22 mouse cellular contexts compared by ENCODE assay signal in the genomic region with DNA sequence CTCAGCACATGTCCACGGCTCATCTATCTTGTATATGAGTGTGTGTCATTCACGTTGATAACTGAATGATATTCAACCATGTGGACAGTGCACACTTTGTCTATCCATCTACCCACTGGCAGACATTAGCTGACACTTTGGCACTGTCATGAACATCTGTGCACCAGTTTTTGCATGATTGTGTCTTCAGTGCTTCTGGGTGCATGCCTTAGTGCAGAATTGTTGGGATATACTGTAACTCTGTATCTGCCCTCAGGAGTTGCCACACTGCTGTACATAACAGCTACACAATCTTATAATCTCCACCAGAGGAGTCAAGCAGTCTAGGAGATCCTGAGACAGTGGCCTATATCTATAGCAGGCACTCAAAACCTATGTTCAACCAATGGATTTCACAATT. TPM values are rescaled to one million over a fixed set of nuclear protein-coding genes. Genes with fewer than 3 reads are reported as not detected.
A peak's percentile ranks its signal among the peaks of the same experiment; 100 is the strongest.
DNase-seq lines count a peak whose midpoint lies in the region; ATAC-seq and TF ChIP-seq lines count a peak whose summit lies in the region.
"Had no signal": no experiment of that assay in that cellular context is flagged by ENCODE, and none has a peak within 500 bp of the region (broad histone marks: within the 10 kb centered on the region; RNA-seq: fewer than 3 reads in every experiment).

No protein-coding gene starts in this region.

- DNase-seq in heart, adult 11 months = peak; percentile 70
- DNase-seq in heart, postnatal 14 days = no peak
- DNase-seq in liver, embryonic 14.5 days (ENCODE audit: low read depth in 3 of 3, low spot score in 3 of 3) = no peak
- DNase-seq in liver (no peak), MEL (ENCODE audit: low read depth, low spot score) (no peak)
- no peak for DNase-seq in right cerebral cortex, postnatal 36 days (ENCODE audit: low spot score in 2 of 2)
- no peak for DNase-seq in forebrain, postnatal 0 days
- DNase-seq: adrenal gland, adult 8-10 months; adrenal gland, postnatal 14 days; adrenal gland, postnatal 36 days; cerebellum, adult 11-12 months; cerebellum, adult 2 months; cerebellum, adult 9-10 months; cerebellum, postnatal 10 days; cerebellum, postnatal 25 days had no signal

- H3K27ac ChIP-seq in liver, embryonic 14.5 days = no peak overlapping the region
- no peak overlapping the region for H3K27ac ChIP-seq in MEL (ENCODE audit: control insufficient read depth, low read depth, low read length)
- H3K27ac ChIP-seq in forebrain, postnatal 0 days (ENCODE audit: low read depth, low read length) = no peak overlapping the region
- H3K27ac ChIP-seq: embryonic facial prominence, embryonic 10.5 days; embryonic facial prominence, embryonic 12.5 days; forebrain, embryonic 13.5 days; forebrain, embryonic 15.5 days had no signal

- ATAC-seq in liver, embryonic 14.5 days (ENCODE audit: insufficient read depth) = peak; percentile 31; the same call in 1 of the 2 replicates
- ATAC-seq in megakaryocyte progenitor cell, adult 5-6 weeks (replicated peaks; ENCODE audit: poor library complexity) = peak; percentile 57
- no peak for ATAC-seq in forebrain, postnatal 0 days
- ATAC-seq: activated CD4-positive, CD25-positive, alpha-beta regulatory T cell, adult 4 months; forebrain, embryonic 13.5 days; forebrain, embryonic 15.5 days; Patski had no signal

- H3K9me3 ChIP-seq in liver, embryonic 14.5 days (ENCODE audit: control insufficient read depth, low read length) = no peaks in the 10 kb centered on the region
- H3K9me3 ChIP-seq in MEL (replicated peaks; ENCODE audit: insufficient read depth, low read length) = no peaks in the 10 kb centered on the region
- H3K9me3 ChIP-seq in forebrain, postnatal 0 days (ENCODE audit: low read length) = no peaks in the 10 kb centered on the region
- H3K9me3 ChIP-seq: embryonic facial prominence, embryonic 10.5 days; embryonic facial prominence, embryonic 12.5 days; forebrain, embryonic 13.5 days; forebrain, embryonic 15.5 days had no signal

- intact Hi-C loops in heart, postnatal 14 days (cut with DNase I) = no loop called here

- no peak for TF ChIP-seq RAD21 in MEL (IDR thresholded peaks at IDR 0.05; ENCODE audit: low read depth, low read length)

- TF ChIP-seq POLR2A in MEL (IDR thresholded peaks at IDR 0.05; ENCODE audit: control insufficient read depth in 1 of 2, insufficient read depth in 1 of 2, low read depth in 1 of 2, low read length in 2 of 2, poor library complexity in 1 of 2) = no peak

- H3K4me1 ChIP-seq in liver, embryonic 14.5 days (replicated peaks; ENCODE audit: control insufficient read depth in 2 of 2, insufficient read depth in 2 of 2, low read length in 1 of 2) = peaks cover 0 to 6% of the 10 kb centered on the region in 2 experiments; a peak in 2 of 4 replicates
- H3K4me1 ChIP-seq in MEL (ENCODE audit: control insufficient read depth in 1 of 2, insufficient read depth in 2 of 2, low read length in 2 of 2) = peaks cover 14 to 17% of the 10 kb centered on the region in 2 experiments
- H3K4me1 ChIP-seq in forebrain, postnatal 0 days (ENCODE audit: insufficient read depth) = peaks cover 7% of the 10 kb centered on the region; the same call in 1 of the 2 replicates
- H3K4me1 ChIP-seq: embryonic facial prominence, embryonic 10.5 days; embryonic facial prominence, embryonic 12.5 days; forebrain, embryonic 13.5 days; forebrain, embryonic 15.5 days had no signal

- 17% methylated on average over 2 of the region's 2 CpGs for WGBS in liver, embryonic 14.5 days (ENCODE audit: insufficient replicate concordance)
- 89% methylated on average over 2 of the region's 2 CpGs for WGBS in forebrain, postnatal 0 days

- peaks cover 2% of the 10 kb centered on the region; the same call in 1 of the 2 replicates for H3K79me2 ChIP-seq in MEL (ENCODE audit: control insufficient read depth, insufficient read depth, low read length, poor library complexity)

- no peaks in the 10 kb centered on the region for H3K36me3 ChIP-seq in liver, embryonic 14.5 days (replicated peaks; ENCODE audit: control insufficient read depth, insufficient read depth, low read depth)
- peaks cover 0 to 19% of the 10 kb centered on the region in 2 experiments; a peak in 3 of 4 replicates for H3K36me3 ChIP-seq in MEL (ENCODE audit: control insufficient read depth in 1 of 2, insufficient read depth in 2 of 2, low read length in 2 of 2)
- no peaks in the 10 kb centered on the region for H3K36me3 ChIP-seq in forebrain, postnatal 0 days (ENCODE audit: insufficient read depth)
- H3K36me3 ChIP-seq: embryonic facial prominence, embryonic 10.5 days; embryonic facial prominence, embryonic 12.5 days; forebrain, embryonic 15.5 days had no signal

- H3K4me3 ChIP-seq in liver, embryonic 14.5 days (ENCODE audit: insufficient read depth in 1 of 2, low read depth in 2 of 2, low read length in 2 of 2) = no peak overlapping the region
- H3K4me3 ChIP-seq in MEL (ENCODE audit: control insufficient read depth in 1 of 2, insufficient read depth in 1 of 2, low read depth in 2 of 2, low read length in 2 of 2) = no peak overlapping the region
- no peak overlapping the region for H3K4me3 ChIP-seq in forebrain, postnatal 0 days (ENCODE audit: low read depth, low read length)
- H3K4me3 ChIP-seq: embryonic facial prominence, embryonic 10.5 days; embryonic facial prominence, embryonic 12.5 days; forebrain, embryonic 13.5 days; forebrain, embryonic 15.5 days had no signal

- H3K27me3 ChIP-seq in liver, embryonic 14.5 days (ENCODE audit: control insufficient read depth, insufficient read depth, low read length) = no peaks in the 10 kb centered on the region
- H3K27me3 ChIP-seq in MEL (ENCODE audit: control insufficient read depth in 1 of 2, insufficient read depth in 2 of 2, low read length in 2 of 2) = no peaks in the 10 kb centered on the region
- no peaks in the 10 kb centered on the region for H3K27me3 ChIP-seq in forebrain, postnatal 0 days (ENCODE audit: insufficient read depth, low read length)
- H3K27me3 ChIP-seq: embryonic facial prominence, embryonic 12.5 days; forebrain, embryonic 13.5 days; forebrain, embryonic 15.5 days; Patski had no signal

- H3K4me2 ChIP-seq in liver, embryonic 14.5 days (ENCODE audit: low read depth) = no peak overlapping the region
- H3K4me2 ChIP-seq in forebrain, postnatal 0 days (ENCODE audit: low read depth) = no peak overlapping the region
- H3K4me2 ChIP-seq: embryonic facial prominence, embryonic 12.5 days; forebrain, embryonic 13.5 days; forebrain, embryonic 15.5 days had no signal

- TF ChIP-seq EP300 in liver, embryonic 14.5 days (IDR thresholded peaks at IDR 0.05; ENCODE audit: low read depth) = no peak
- TF ChIP-seq EP300 in MEL (IDR thresholded peaks at IDR 0.05; ENCODE audit: low read depth in 1 of 2, low read length in 2 of 2) = no peak

- TF ChIP-seq CTCF in liver, embryonic 14.5 days (IDR thresholded peaks at IDR 0.05; ENCODE audit: low read depth) = no peak
- TF ChIP-seq CTCF in MEL (IDR thresholded peaks at IDR 0.05 in 2 of 3, conservative IDR thresholded peaks at IDR 0.05 in 1 of 3; ENCODE audit: control insufficient read depth in 1 of 3, insufficient read depth in 1 of 3, low read depth in 2 of 3, low read length in 3 of 3, poor library complexity in 1 of 3, severe bottlenecking in 1 of 3) = no peak
- no peak for TF ChIP-seq CTCF in forebrain, postnatal 0 days (IDR thresholded peaks at IDR 0.05; ENCODE audit: low read depth)

- H3K9ac ChIP-seq in liver, embryonic 14.5 days (replicated peaks) = no peak overlapping the region
- no peak overlapping the region for H3K9ac ChIP-seq in MEL (ENCODE audit: control insufficient read depth, low read depth, low read length, poor library complexity, severe bottlenecking)
- H3K9ac ChIP-seq in forebrain, postnatal 0 days = no peak overlapping the region
- H3K9ac ChIP-seq: embryonic facial prominence, embryonic 12.5 days; forebrain, embryonic 13.5 days; forebrain, embryonic 15.5 days had no signal

TF ChIP-seq in MEL, 35 proteins besides CTCF, POLR2A, EP300 and RAD21:
- TF ChIP-seq JUND (IDR thresholded peaks at IDR 0.05; ENCODE audit: low read depth, low read length) = no peak
- TF ChIP-seq CHD1 (IDR thresholded peaks at IDR 0.05; ENCODE audit: low read depth, low read length) = no peak
- no peak for TF ChIP-seq ZMIZ1 (IDR thresholded peaks at IDR 0.05; ENCODE audit: low read depth, low read length)
- TF ChIP-seq MAX (IDR thresholded peaks at IDR 0.05; ENCODE audit: low read length) = 0 out of 2 replicates have a peak, but pooled peaks have one; percentile 24
- peak; percentile 42; the same call in 1 of the 2 replicates for TF ChIP-seq GATA1 (IDR thresholded peaks at IDR 0.05; ENCODE audit: low read depth, low read length)
- TF ChIP-seq MYC (IDR thresholded peaks at IDR 0.05; ENCODE audit: low read depth, low read length) = no peak
- no peak for TF ChIP-seq HCFC1 (IDR thresholded peaks at IDR 0.05; ENCODE audit: low read depth, low read length)
- TF ChIP-seq ETS1 (IDR thresholded peaks at IDR 0.05; ENCODE audit: low read depth, low read length) = no peak
- TF ChIP-seq USF2 (IDR thresholded peaks at IDR 0.05; ENCODE audit: borderline replicate concordance in 1 of 2, insufficient read depth in 1 of 2, low read depth in 1 of 2, low read length in 2 of 2) = no peak
- TF ChIP-seq GABPA (IDR thresholded peaks at IDR 0.05; ENCODE audit: low read depth, low read length) = no peak
TF ChIP-seq in MEL: peak in this region for 2.

RNA-seq across cellular contexts. Expression of a gene that starts 21.5 kb away (rescaled TPM):
- total RNA-seq in heart, postnatal 14 days (2021) = 10 to 100 TPM; 21.2 to 25.0 TPM
- 0.78 and 0.81 TPM in 2 replicates for polyA plus RNA-seq in liver, embryonic 14.5 days (2012; rRNA removed)
- polyA plus RNA-seq in liver, embryonic 14.5 days (2014; fragmentation: Nextera tagmentation; extraction: Ambion mirVana) = 0.62 and 0.65 TPM in 2 replicates
- 3.0 and 4.3 TPM in 2 replicates for total RNA-seq in MEL (2012; rRNA removed)
- 1 to 10 TPM in 1 of 2 experiments, not detected in 1; 3.0 TPM for polyA plus RNA-seq in MEL (2012; ENCODE audit: insufficient read depth in 1 of 2, insufficient read length in 2 of 2, low read depth in 1 of 2, low replicate concordance in 2 of 2, missing spikeins in 1 of 2)
- 1.1 and 2.7 TPM in 2 replicates for total RNA-seq in megakaryocyte progenitor cell, adult 5-6 weeks (2015)
- total RNA-seq in megakaryocyte progenitor cell, adult 5-6 weeks (2017) = 3.7 and 4.7 TPM in 2 replicates
- total RNA-seq in forebrain, postnatal 0 days (2014; rRNA removed) = 18.0 and 19.9 TPM in 2 replicates
- polyA plus RNA-seq in forebrain, postnatal 0 days (2015; fragmentation: Nextera tagmentation; extraction: Ambion mirVana) = 2.4 and 3.8 TPM in 2 replicates
